In the genomic region with DNA sequence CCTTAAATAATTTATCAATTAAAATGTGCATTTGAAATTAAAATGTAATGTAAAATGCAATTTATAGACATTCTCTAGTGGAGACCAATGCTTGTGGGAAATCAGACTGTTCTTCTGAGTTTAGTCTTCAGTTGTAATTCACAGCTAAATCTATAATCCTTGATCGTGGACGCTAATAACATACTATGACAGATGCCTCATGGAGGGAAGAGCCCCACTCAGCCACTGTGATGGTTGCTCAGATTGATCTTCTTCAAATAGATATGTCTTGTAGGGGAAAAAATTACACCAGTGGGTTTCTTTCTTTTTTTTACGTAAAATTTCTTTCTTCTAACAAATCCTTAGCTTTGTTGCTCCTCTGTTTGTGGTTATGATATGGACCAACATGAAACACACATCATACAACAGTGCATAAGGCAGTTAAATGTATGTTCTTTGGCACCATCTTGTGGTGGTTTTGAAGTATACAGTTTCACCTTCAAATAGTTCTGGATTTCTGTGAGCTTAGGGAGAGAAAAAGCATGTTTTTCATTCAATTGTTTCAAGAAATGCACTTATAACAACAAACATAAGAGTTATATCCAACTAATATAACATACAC, we compare ENCODE assay signal across 9 mouse cellular contexts.
A peak's percentile ranks its signal among the peaks of the same experiment; 100 is the strongest.
DNase-seq lines count a peak whose midpoint lies in the region; ATAC-seq and TF ChIP-seq lines count a peak whose summit lies in the region.
"Had no signal": no experiment of that assay in that cellular context is flagged by ENCODE, and none has a peak within 500 bp of the region (broad histone marks: within the 10 kb centered on the region; RNA-seq: fewer than 3 reads in every experiment).

No protein-coding gene starts in this region.

- no peaks in the 10 kb centered on the region for H3K4me1 ChIP-seq in liver, adult 2 months (ENCODE audit: control insufficient read depth, insufficient read depth, low read length)
- H3K4me1 ChIP-seq in liver, embryonic 11.5 days (replicated peaks; ENCODE audit: control insufficient read depth, insufficient read depth, low read length), result no peaks in the 10 kb centered on the region
- no peaks in the 10 kb centered on the region for H3K4me1 ChIP-seq in forebrain, embryonic 15.5 days
- H3K4me1 ChIP-seq in neural tube, embryonic 15.5 days, result no peaks in the 10 kb centered on the region
- H3K4me1 ChIP-seq: megakaryocyte, embryonic 14.5 days had no signal

- peak; percentile 19 for DNase-seq in liver, adult 2 months (ENCODE audit: extremely low read depth, low read depth, low spot score)
- no peak for DNase-seq in liver, embryonic 11.5 days (ENCODE audit: low spot score)
- DNase-seq in WW6 (ENCODE audit: low read depth, low spot score), result peak; percentile 9
- no peak for DNase-seq in spleen, postnatal 36 days (ENCODE audit: low spot score in 2 of 2)
- no peak for DNase-seq in heart, postnatal 36 days
- DNase-seq: kidney, adult 8-10 months had no signal

- no peaks in the 10 kb centered on the region for H3K27me3 ChIP-seq in liver, adult 2 months (ENCODE audit: control insufficient read depth, insufficient read depth, low read length)
- H3K27me3 ChIP-seq in liver, embryonic 11.5 days (replicated peaks; ENCODE audit: control insufficient read depth, insufficient read depth, low read length), result no peaks in the 10 kb centered on the region
- no peaks in the 10 kb centered on the region for H3K27me3 ChIP-seq in forebrain, embryonic 15.5 days
- no peaks in the 10 kb centered on the region for H3K27me3 ChIP-seq in neural tube, embryonic 15.5 days (replicated peaks)
- H3K27me3 ChIP-seq: megakaryocyte, embryonic 14.5 days had no signal

- no peak for TF ChIP-seq CTCF in liver, adult 2 months (IDR thresholded peaks at IDR 0.05; ENCODE audit: low read depth, low read length)

- 51% methylated on average over 3 of the region's 3 CpGs for WGBS in liver, adult 2 months
- 56% methylated on average over 3 of the region's 3 CpGs for WGBS in liver, embryonic 11.5 days
- 56% methylated on average over 3 of the region's 3 CpGs for WGBS in forebrain, embryonic 15.5 days
- WGBS in neural tube, embryonic 15.5 days, result 55% methylated on average over 3 of the region's 3 CpGs

- H3K9ac ChIP-seq in liver, adult 2 months (ENCODE audit: low read depth, low read length), result no peak overlapping the region
- no peak overlapping the region for H3K9ac ChIP-seq in liver, embryonic 11.5 days (ENCODE audit: low read depth, low read length)
- H3K9ac ChIP-seq in forebrain, embryonic 15.5 days (replicated peaks), result no peak overlapping the region
- no peak overlapping the region for H3K9ac ChIP-seq in neural tube, embryonic 15.5 days (replicated peaks)

- no peak overlapping the region for H3K4me3 ChIP-seq in liver, adult 2 months (ENCODE audit: insufficient read depth, low read depth, low read length)
- no peak overlapping the region for H3K4me3 ChIP-seq in liver, embryonic 11.5 days (ENCODE audit: low read depth, low read length)
- H3K4me3 ChIP-seq in forebrain, embryonic 15.5 days, result no peak overlapping the region
- no peak overlapping the region for H3K4me3 ChIP-seq in neural tube, embryonic 15.5 days (replicated peaks)
- H3K4me3 ChIP-seq: megakaryocyte, embryonic 14.5 days had no signal

- H3K79me2 ChIP-seq in liver, adult 2 months (ENCODE audit: control insufficient read depth, insufficient read depth, low read length), result no peaks in the 10 kb centered on the region

- no peak overlapping the region for H3K4me2 ChIP-seq in liver, embryonic 11.5 days
- no peak overlapping the region for H3K4me2 ChIP-seq in forebrain, embryonic 15.5 days (replicated peaks)
- no peak overlapping the region for H3K4me2 ChIP-seq in neural tube, embryonic 15.5 days

- no peaks in the 10 kb centered on the region for H3K36me3 ChIP-seq in liver, adult 2 months (ENCODE audit: control insufficient read depth, insufficient read depth, low read length)
- H3K36me3 ChIP-seq in liver, embryonic 11.5 days (ENCODE audit: control insufficient read depth, insufficient read depth, low read length), result no peaks in the 10 kb centered on the region
- no peaks in the 10 kb centered on the region for H3K36me3 ChIP-seq in forebrain, embryonic 15.5 days
- no peaks in the 10 kb centered on the region for H3K36me3 ChIP-seq in neural tube, embryonic 15.5 days

- no peak overlapping the region for H3K27ac ChIP-seq in liver, adult 2 months (replicated peaks; ENCODE audit: insufficient read depth, low read depth, low read length)
- H3K27ac ChIP-seq in liver, embryonic 11.5 days (ENCODE audit: low read depth, low read length), result no peak overlapping the region
- no peak overlapping the region for H3K27ac ChIP-seq in forebrain, embryonic 15.5 days (replicated peaks)
- H3K27ac ChIP-seq in neural tube, embryonic 15.5 days (replicated peaks), result no peak overlapping the region

- H3K9me3 ChIP-seq in liver, embryonic 11.5 days (ENCODE audit: control insufficient read depth, low read length), result no peaks in the 10 kb centered on the region
- no peaks in the 10 kb centered on the region for H3K9me3 ChIP-seq in forebrain, embryonic 15.5 days
- H3K9me3 ChIP-seq in neural tube, embryonic 15.5 days (replicated peaks), result no peaks in the 10 kb centered on the region
- H3K9me3 ChIP-seq: megakaryocyte, embryonic 14.5 days had no signal

- ATAC-seq in liver, embryonic 11.5 days (replicated peaks; ENCODE audit: low FRiP score), result no peak
- ATAC-seq in forebrain, embryonic 15.5 days (replicated peaks), result peak; percentile 94
- peak; percentile 91 for ATAC-seq in neural tube, embryonic 15.5 days (ENCODE audit: low FRiP score)

- TF ChIP-seq POLR2A in liver, adult 2 months (IDR thresholded peaks at IDR 0.05; ENCODE audit: extremely low read depth, insufficient read depth, low read length), result no peak

- intact Hi-C loops in heart, postnatal 36 days (cut with DNase I), result no loop called here

Comparison
In these comparisons a context has a peak if more than half of its experiments do, and no peak if none do; other contexts are left out.
1. DNase-seq: peak in liver, adult 2 months (single experiment) and WW6 (single experiment); none in liver, embryonic 11.5 days (single experiment), spleen, postnatal 36 days (0 of 2) and heart, postnatal 36 days (0 of 2).